Mouse (Mus musculus): Measurements from ENCODE around the gene Phldb1. TPM values are rescaled to one million over a fixed set of nuclear protein-coding genes. Genes with fewer than 3 reads are reported as not detected.
A peak's percentile ranks its signal among the peaks of the same experiment; 100 is the strongest.

Gene Phldb1
- polyA plus RNA-seq, 1 experiment = 37.6 TPM

DNA sequence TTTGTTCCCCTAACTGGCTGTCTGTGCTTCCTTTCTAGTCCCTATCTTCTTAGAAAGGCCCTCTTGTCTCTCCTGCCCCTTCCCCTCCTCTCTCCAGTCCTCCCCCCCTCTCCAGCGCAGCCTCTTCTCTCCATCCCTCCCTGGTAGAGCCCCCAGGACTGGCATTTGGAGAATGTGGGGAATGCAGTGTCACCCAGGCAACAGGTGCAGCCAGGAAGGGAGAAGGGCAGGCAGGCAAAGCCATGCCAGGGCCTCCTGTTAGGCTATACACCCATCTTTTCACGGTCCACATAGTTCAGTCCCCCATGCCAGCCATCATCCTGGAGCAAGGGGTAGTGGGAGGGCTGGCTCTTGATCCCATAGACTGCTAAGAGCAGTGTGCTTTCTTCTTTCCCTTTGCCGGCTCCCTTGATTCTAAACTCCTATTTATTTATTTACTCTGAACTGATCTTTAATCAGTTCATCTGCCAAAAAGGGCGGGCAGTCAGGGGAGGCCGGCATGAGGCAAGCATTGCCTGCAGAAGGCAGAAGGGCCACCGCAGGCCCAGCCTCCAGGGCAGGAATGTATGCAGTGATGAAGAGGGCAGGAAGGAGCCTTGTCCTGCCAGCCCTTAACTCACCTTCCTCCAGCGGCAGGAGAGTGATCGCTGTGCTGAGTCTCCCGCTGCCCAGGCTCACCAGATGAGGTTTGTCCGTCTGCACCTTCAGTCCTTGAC, 8.4 kb downstream of the Phldb1 start:
- Histone ChIP-seq H3K4me1 (ENCODE audit: control insufficient read depth, insufficient read depth, low read length) (peaks cover 13% of the 10 kb centered on the region), H3K27me3 (replicated peaks; ENCODE audit: control insufficient read depth, insufficient read depth, low read length) (no peaks in the 10 kb centered on the region), H3K27ac (ENCODE audit: insufficient read depth, low read depth, low read length) (peak overlapping the region; percentile 54), H3K4me3 (ENCODE audit: insufficient read depth, low read depth, low read length) (no peak overlapping the region), H3K36me3 (ENCODE audit: control insufficient read depth, insufficient read depth, low read length) (no peaks in the 10 kb centered on the region)
- peak; percentile 82 for DNase-seq
- WGBS = 29% methylated on average over 10 of the region's 10 CpGs
- TF ChIP-seq POLR2A (IDR thresholded peaks at IDR 0.05; ENCODE audit: low read depth, low read length) (no peak), CTCF (conservative IDR thresholded peaks at IDR 0.05; ENCODE audit: insufficient read depth, insufficient read length, low read depth, low read length) (no peak)

- no peak overlapping the region for H3K4me3 ChIP-seq (ENCODE audit: insufficient read depth, low read depth, low read length)
- no peaks in the 10 kb centered on the region for H3K36me3 ChIP-seq (ENCODE audit: control insufficient read depth, insufficient read depth, low read length)
- H3K27me3 ChIP-seq (replicated peaks; ENCODE audit: control insufficient read depth, insufficient read depth, low read length) = no peaks in the 10 kb centered on the region
- peaks cover 23% of the 10 kb centered on the region for H3K4me1 ChIP-seq (ENCODE audit: control insufficient read depth, insufficient read depth, low read length)
- no peak overlapping the region for H3K27ac ChIP-seq (ENCODE audit: insufficient read depth, low read depth, low read length)
- 55% methylated on average over 2 of the region's 2 CpGs for WGBS
- DNase-seq = no peak
- TF ChIP-seq CTCF (conservative IDR thresholded peaks at IDR 0.05; ENCODE audit: insufficient read depth, insufficient read length, low read depth, low read length) = no peak
- no peak for TF ChIP-seq POLR2A (IDR thresholded peaks at IDR 0.05; ENCODE audit: low read depth, low read length)
These were observed 10.3 kb downstream of the Phldb1 start for GRCm38 (mm10) chr9:44724665-44725064.

- TF ChIP-seq POLR2A (IDR thresholded peaks at IDR 0.05; ENCODE audit: low read depth, low read length) (no peak), CTCF (conservative IDR thresholded peaks at IDR 0.05; ENCODE audit: insufficient read depth, insufficient read length, low read depth, low read length) (no peak)
- DNase-seq = peak; percentile 75
- no peaks in the 10 kb centered on the region for H3K36me3 ChIP-seq (ENCODE audit: control insufficient read depth, insufficient read depth, low read length)
- no peaks in the 10 kb centered on the region for H3K27me3 ChIP-seq (replicated peaks; ENCODE audit: control insufficient read depth, insufficient read depth, low read length)
- no peak overlapping the region for H3K4me3 ChIP-seq (ENCODE audit: insufficient read depth, low read depth, low read length)
- no peak overlapping the region for H3K27ac ChIP-seq (ENCODE audit: insufficient read depth, low read depth, low read length)
- 75% methylated on average over 6 of the region's 6 CpGs for WGBS
- H3K4me1 ChIP-seq (ENCODE audit: control insufficient read depth, insufficient read depth, low read length) = peaks cover 23% of the 10 kb centered on the region
These were observed 10.8 kb downstream of the Phldb1 start for GRCm38 (mm10) chr9:44724223-44724622.

GRCm38 (mm10) chr9:44723521-44724041, 11.4 kb downstream of the Phldb1 start:
- Histone ChIP-seq H3K27ac (ENCODE audit: insufficient read depth, low read depth, low read length) (0 out of 2 replicates have a peak overlapping the region, but pooled peaks have one; percentile 9), H3K4me1 (ENCODE audit: control insufficient read depth, insufficient read depth, low read length) (peaks cover 23% of the 10 kb centered on the region), H3K36me3 (ENCODE audit: control insufficient read depth, insufficient read depth, low read length) (no peaks in the 10 kb centered on the region), H3K4me3 (ENCODE audit: insufficient read depth, low read depth, low read length) (no peak overlapping the region), H3K27me3 (replicated peaks; ENCODE audit: control insufficient read depth, insufficient read depth, low read length) (no peaks in the 10 kb centered on the region)
- WGBS = 61% methylated on average over 11 of the region's 11 CpGs
- TF ChIP-seq CTCF (conservative IDR thresholded peaks at IDR 0.05; ENCODE audit: insufficient read depth, insufficient read length, low read depth, low read length) = no peak
- no peak for TF ChIP-seq POLR2A (IDR thresholded peaks at IDR 0.05; ENCODE audit: low read depth, low read length)
- DNase-seq = peak; percentile 57

DNA sequence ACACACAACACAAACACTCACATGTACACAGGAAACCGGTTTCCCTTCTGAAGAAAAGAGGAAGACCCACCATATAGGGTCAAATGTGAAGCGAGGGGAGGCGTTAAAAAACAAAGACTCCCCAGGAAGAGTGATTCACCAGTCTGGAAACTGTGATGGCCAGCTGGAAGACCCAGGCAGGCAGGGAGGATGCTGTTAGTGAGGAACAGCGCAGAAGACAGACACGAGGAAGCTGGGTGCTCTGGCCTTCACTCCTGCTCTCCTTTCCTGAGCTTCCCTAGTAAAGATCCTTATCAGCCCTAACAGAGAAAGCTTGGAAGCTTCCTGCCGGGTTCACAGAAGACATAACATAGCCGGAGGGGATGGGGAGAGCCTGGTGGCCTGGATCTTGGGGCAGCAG, 12.0 kb downstream of the Phldb1 start:
- Histone ChIP-seq H3K27me3 (replicated peaks; ENCODE audit: control insufficient read depth, insufficient read depth, low read length) (no peaks in the 10 kb centered on the region), H3K27ac (ENCODE audit: insufficient read depth, low read depth, low read length) (no peak overlapping the region), H3K4me3 (ENCODE audit: insufficient read depth, low read depth, low read length) (no peak overlapping the region), H3K36me3 (ENCODE audit: control insufficient read depth, insufficient read depth, low read length) (no peaks in the 10 kb centered on the region), H3K4me1 (ENCODE audit: control insufficient read depth, insufficient read depth, low read length) (peaks cover 24% of the 10 kb centered on the region)
- peak; percentile 49 for DNase-seq
- 54% methylated on average over 7 of the region's 7 CpGs for WGBS
- no peak for TF ChIP-seq POLR2A (IDR thresholded peaks at IDR 0.05; ENCODE audit: low read depth, low read length)
- TF ChIP-seq CTCF (conservative IDR thresholded peaks at IDR 0.05; ENCODE audit: insufficient read depth, insufficient read length, low read depth, low read length) = no peak

DNA sequence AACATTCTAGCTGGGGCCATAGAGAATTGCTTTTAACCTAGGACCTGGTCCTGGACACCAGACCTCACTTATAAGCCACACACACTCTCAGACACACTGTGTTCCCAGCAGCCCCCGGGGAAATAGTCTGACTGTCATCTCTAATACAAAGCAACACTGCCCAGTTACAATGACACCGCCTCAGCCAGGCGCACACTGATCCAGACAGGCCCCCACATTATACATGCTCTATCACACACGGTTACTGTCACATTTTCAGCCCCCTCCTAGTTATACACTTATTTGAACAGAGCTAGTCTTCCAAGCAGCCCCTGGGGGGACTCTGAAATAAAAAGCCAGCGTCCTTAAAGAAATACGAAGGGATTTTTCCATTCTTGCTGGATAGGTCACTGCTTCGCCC, 12.4 kb downstream of the Phldb1 start:
- no peak for DNase-seq
- Histone ChIP-seq H3K27me3 (replicated peaks; ENCODE audit: control insufficient read depth, insufficient read depth, low read length) (no peaks in the 10 kb centered on the region), H3K27ac (ENCODE audit: insufficient read depth, low read depth, low read length) (no peak overlapping the region), H3K4me1 (ENCODE audit: control insufficient read depth, insufficient read depth, low read length) (peaks cover 28% of the 10 kb centered on the region), H3K36me3 (ENCODE audit: control insufficient read depth, insufficient read depth, low read length) (no peaks in the 10 kb centered on the region), H3K4me3 (ENCODE audit: insufficient read depth, low read depth, low read length) (no peak overlapping the region)
- TF ChIP-seq POLR2A (IDR thresholded peaks at IDR 0.05; ENCODE audit: low read depth, low read length) (no peak), CTCF (conservative IDR thresholded peaks at IDR 0.05; ENCODE audit: insufficient read depth, insufficient read length, low read depth, low read length) (no peak)
- 72% methylated on average over 7 of the region's 7 CpGs for WGBS

GRCm38 (mm10) chr9:44721877-44722186, 13.2 kb downstream of the Phldb1 start:
- H3K27me3 ChIP-seq (replicated peaks; ENCODE audit: control insufficient read depth, insufficient read depth, low read length) = no peaks in the 10 kb centered on the region
- H3K36me3 ChIP-seq (ENCODE audit: control insufficient read depth, insufficient read depth, low read length) = no peaks in the 10 kb centered on the region
- no peak for DNase-seq
- TF ChIP-seq CTCF (conservative IDR thresholded peaks at IDR 0.05; ENCODE audit: insufficient read depth, insufficient read length, low read depth, low read length) (no peak), POLR2A (IDR thresholded peaks at IDR 0.05; ENCODE audit: low read depth, low read length) (no peak)
- peak overlapping the region; percentile 11; the same call in 1 of the 2 replicates for H3K27ac ChIP-seq (ENCODE audit: insufficient read depth, low read depth, low read length)
- no peak overlapping the region for H3K4me3 ChIP-seq (ENCODE audit: insufficient read depth, low read depth, low read length)
- 67% methylated on average over 3 of the region's 3 CpGs for WGBS
- H3K4me1 ChIP-seq (ENCODE audit: control insufficient read depth, insufficient read depth, low read length) = peaks cover 29% of the 10 kb centered on the region

Data from kidney, adult 2 months (tissue).